Mouse (Mus musculus) brain, embryonic 18.5 days (tissue): Measurements from ENCODE around the gene Noto.
A peak's percentile ranks its signal among the peaks of the same experiment; 100 is the strongest.
"Not testable (repeated sequence)": the region's sequence is repeated elsewhere in the genome, so short reads cannot be mapped to it uniquely, and the experiment has no call there.

Source experiments
- DNase-seq: peaks from one replicate; pipeline ENCODE4 v3.0.0-alpha.2; 2012; ENCODE audit warnings: low read depth, low spot score

Gene Noto

DNA sequence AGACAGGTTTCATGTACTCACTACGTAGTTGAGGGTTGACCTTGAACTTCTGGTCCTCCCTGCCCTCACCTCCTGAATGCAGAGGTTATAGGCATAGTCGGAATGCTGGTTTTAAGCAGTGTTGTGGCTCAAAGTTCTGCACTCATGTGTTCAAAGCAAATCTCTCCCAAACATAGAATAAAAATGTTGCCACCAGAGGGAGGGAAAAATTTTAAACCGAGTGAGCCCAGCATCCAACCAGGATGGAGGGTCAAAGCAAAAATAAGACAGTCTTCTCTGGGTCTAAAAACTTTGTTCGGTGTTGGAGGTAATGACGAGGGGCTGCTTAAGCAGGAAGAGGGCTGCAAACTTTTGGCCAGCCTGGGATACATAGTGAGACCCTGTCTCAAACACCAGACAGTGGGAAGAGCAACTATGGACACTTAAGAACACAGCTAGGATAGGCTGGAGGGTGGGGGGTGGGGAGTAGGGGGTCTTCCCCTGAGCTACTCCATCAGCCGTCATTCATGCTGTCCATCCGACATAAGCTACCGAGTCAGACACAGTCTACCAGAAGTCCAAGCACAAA lies 7.7 kb downstream of the Noto start:
- DNase-seq: no peak

DNA sequence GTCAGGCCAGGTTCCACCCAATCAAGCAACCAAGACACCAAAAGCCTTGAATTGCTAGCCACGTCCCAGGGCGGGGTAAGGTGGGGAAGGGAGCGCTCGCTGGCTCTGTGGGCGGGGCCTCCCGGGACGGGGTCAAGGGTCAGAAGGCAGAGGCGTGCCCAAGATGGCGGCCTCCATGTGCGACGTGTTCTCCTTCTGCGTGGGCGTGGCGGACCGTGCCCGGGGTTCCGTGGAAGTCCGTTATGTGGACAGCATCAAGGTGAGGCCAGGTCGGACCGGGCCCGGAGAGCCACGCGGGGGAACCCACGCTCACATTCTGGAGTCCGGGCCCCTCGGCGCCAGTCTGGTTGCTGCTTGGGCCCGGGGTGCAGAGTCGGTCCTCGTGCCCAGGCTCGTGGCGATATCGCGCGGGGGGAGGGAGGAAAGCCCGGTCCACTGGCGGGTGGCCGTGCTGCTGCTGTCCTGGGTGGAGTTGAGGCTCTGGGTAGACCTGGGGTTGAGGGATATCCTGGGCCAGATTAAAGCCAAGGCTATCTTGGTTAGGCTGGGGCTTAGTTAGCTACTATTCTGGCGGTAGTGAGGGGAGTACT lies 8.3 kb downstream of the Noto start, which contains the start of gene Smyd5:
Gene Smyd5, plus strand, starts transcription at position 148 of the 590 bp plus-strand sequence.
- peak; percentile 20 for DNase-seq

DNA sequence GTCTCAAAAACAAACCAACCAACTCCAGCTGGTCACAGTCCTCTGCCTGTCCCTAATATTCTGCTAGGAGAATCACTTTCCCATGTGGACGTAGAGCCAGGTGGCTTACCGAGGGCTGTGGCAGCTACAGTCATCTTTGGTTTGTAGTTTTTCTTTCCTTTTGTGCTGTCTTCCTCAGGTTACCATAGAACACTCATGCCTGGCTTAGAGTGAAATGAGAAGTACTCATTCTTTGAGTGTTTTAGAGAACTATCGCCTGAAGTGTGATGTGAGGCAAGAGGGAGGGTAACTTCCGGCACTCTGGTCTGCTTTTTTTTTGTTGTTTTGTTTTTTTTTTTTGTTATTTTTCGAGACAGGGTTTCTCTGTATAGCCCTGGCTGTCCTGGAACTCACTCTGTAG lies 10.2 kb downstream of the Noto start:
- no peak for DNase-seq

DNA sequence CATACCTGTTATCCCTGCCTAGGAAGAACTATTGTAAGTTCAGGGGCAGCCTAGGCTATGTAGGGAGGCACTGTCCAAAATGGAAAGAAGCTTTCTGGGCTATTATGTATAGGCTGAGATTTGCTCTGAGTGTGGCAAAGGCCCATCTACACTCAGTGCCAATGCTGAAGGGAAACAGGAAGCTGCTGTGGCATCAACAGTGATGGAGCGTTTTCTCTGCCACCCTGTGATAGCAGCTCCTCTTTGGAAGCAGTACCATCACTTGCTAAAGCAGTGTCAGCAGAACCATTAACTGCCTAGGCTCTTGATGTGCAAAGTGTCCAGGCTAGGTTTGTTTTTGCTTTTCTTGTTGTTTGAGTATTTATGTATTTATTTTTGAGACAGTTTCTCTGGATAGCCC lies 12.5 kb downstream of the Noto start:
- no peak for DNase-seq

DNA sequence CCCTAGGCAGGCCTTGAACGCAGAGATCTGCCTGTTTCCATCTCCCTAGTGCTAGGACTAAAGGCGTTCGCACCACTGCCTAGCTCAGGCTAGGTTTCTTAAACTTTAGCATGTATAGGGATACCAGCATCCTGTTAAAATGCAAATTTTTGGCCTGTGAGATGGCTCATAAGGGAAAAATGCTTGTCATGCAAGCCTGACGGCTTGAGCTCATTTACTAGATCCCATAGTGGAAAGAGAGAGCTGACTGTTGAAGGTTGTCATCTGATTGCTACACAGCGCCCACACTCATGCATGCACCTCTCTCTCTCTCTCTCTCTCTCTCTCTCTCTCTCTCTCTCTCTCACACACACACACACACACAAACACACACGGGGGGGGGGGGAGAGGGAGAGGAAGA lies 12.9 kb downstream of the Noto start:
- no peak for DNase-seq

DNA sequence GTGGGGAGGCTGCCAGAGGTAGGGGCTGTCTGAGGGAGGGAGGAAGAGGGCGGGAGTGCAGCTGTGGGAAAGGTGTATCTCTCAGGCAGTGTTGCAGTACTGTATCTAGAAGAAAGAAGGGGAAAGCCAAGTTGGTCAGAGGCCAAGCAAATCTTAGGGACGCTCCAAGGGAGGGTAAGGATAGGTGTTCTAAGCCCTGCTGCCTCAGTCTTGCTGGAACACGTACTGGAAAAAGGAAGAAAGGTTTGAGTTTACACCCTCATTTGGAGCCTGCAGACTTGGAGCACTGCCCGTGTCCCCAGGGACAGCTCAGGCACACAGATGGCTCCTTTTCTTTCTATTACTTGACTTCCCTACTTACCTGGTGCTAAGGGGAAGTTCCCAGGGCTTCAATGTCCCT lies 17.5 kb downstream of the Noto start:
- DNase-seq: no peak

DNA sequence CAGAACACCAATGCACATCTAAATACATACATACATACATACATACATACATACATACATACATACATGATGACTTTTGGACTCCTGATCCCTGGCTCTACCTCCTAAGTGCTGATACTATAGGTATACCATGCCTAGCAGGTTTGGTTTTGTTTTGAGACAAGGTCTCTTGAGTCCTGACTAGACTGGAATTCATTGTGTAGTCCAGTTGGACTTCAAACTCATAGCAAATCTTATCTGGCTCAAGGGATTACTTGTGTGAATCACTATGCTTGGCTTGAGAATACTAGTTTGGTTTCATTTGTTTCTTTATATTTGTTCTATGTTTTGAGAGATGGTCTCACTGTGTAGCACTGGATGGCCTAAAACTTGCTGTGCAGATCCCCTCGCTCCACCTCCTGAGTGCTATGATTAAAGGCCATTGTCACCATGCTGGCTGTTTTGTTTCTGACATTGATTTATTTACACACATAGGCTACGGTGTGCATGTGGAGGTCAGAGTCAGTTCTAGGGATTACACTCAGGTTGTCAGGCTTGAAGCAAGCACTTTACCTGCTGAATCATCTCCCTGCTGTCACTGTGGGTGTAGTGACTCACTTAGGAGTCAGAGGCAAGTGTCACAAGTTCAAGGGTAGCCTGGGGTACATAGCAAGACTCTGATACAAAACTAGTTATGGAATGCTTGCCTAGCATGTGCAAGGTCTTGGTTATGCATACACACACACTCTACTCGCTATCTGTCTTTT lies 20.0 kb downstream of the Noto start:
- no peak for DNase-seq

DNA sequence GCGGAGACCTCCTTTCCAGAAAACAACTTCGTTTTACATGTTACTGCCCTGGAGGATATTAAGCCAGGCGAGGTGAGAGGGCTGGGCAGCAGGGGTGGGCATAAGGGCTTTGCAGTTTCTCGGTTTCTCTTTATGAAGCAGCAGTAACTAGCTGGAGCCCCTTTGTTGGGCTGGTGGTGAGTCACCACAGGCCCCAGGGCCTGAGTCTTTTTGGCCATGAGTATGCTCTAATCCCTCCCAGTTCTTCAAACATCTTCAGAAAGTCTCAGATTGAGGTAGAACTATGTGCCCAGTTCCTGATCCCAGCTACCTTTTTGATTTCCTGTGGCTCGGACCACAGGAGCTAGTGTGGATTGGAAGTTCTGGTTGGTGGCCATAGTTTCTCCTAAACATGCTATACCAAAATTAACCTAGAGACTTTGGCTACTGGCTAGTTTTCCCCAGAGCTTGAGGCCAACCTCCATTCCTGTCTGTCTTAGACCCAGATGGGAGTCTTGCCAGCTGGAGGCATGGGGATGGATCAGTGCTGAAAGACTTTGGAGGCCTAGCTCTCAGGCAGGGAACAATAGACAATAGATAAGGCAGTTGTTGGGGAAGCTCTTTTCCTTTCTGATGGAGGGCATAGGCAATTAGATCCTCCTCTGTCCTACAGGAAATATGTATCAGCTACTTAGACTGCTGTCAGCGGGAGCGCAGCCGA lies 20.7 kb downstream of the Noto start:
- DNase-seq: no peak

DNA sequence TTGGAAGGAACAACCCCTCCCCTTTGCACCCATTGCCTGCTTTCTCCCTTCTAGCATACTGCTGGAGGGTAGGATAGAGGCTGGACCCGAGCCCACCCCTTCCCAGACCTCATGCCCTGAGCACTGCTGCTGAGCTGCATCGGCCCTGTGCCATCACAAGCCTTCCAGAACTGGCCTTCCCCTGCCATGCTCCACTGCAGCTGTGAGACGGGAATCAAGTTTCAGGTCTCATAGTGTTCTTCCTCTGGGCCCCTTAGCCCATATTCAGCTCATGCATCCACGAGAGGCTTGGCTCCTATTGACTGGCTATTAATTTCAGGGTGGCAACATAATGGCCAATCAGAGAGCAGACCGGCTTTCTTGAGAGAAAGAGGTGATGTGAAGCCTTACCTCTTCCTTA lies 21.6 kb downstream of the Noto start:
- no peak for DNase-seq

DNA sequence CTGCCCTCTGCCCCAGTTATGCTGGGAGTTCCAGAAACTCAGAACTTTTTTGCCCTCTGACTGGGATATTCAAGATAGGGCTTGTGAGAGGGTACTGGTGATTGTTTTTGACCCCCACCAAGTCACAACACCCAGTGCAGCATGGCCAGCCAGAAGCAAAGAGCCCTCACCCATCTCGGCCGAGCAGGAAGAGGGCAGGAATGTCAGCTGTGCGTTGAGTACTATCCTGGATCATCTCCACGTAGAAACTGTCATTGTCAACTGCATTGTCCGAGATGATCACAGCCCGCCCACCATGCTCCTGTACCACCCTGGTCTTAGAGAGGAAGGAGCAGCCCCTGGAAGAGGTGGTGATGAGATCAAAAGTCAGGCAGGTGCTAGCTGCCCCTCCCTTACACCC lies 23.7 kb downstream of the Noto start:
- DNase-seq: no peak

DNA sequence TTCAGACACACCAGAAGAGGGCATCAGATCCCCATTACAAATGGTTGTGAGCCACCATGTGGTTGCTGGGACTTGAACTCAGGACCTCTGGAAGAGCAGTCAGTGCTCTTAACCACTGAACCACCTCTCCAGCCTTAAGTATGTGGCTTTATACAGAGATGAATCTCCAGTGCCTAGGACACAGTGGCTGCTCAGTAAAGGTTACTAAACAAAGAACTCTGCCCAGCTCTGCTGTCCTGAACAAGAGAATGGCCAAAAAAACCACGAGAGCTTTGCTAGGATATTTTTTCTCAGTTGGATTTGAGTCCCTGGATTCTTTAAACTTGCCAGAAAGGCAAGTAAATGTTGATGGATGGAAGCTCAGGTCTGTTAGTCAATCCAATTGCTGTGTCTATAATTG lies 26.5 kb downstream of the Noto start:
- not testable (repeated sequence) for DNase-seq

DNA sequence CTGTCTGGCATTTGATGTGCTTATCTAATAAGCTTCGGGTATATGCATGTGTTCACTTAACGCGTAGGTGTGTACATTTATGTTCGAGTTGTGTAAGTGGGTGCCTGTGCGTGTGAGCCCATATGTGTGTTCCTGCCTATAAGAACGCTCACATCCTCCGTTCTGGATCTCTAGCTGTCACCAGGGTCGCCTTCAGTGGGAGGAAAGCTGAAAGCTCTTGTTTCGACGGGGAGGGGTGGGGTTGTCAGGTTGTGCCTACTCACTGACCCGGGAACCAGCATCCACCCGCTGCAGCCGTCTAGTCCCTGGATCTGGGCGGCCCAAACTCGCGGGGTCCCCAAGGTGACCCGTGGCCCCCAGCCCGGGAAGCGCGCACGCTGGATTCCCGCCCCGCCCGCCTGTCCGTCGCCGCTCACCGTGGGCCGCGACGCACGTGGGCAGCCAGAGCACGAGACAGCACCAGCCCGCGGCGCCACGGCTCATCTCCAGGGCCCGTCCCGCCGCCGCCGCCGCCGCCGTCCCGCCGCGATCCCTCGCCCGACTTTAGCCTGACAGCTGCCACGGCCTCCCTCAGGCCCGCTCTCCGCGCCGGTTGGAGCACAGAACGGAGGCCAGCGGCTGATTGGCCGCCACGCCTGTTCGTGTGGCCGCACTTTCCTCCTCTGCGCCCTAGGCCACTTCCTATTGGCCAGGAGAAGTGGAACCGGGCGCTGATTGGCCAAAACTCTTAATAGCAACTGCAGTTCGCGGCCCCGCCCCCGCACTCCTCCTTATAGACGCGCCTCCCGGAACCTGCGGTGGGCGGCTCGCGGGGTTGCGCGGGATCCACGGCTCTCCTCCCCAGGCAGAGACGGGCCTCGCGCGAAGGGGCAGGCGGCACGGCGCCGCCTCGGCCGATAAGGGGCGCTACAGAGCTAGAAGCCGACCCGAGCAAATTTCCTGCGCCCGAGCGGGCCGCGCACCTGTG lies 27.3 kb downstream of the Noto start, which contains the start of gene Cct7:
Gene Cct7, plus strand, starts transcription at position 818 of the 967 bp plus-strand sequence.
- peak; percentile 97 for DNase-seq

DNA sequence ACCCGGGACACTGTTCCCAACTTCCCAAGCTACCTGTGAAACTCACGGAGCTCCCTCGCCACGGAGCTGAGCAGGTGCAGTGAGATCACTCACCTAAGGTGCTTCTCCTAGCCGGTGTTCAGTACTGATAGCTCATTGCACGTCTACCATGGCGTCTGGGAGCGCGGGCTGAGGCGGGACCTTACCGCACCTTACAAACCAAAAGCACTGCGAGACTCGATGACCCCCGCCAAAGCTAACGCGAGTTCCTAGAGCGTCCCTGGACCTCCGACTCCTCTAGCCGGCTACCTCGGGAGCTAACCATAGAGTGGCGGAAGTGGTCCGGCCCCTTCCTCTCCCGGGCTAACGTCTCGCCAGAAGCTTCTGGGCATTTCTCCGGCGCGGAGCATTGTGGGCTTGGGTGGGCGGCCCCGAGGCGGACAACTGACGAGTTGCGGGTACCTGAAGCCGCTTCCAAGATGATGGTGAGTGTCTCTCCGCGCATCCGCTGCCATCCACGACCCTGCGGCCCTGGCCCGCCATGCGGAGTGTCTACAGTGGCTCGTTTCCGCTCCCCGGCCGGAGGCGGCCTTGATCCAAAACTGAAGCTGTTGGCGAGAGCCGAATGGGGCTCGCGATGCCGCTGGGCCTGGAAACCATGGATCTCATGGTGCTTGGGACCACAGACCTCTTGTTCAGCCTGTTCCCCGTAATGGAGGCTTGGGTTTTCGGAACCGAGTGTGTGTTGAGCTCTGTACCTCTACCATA lies 28.2 kb downstream of the Noto start, which contains the start of gene Pradc1:
Gene Pradc1, minus strand, starts transcription at position 307 of the 747 bp plus-strand sequence.
- DNase-seq: peak; percentile 99

DNA sequence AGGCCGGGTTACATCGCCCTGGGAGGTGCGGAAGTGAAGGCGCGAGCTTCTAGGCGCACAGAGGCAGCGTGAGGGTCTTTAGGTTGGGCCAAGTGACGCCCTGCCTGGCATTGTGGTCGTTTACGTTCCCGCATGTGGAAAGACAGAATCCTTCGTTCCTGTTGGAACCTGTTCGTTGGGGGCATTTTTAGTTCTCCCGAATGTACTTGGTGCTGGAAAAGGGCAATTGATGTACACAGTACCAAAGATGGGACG lies 28.7 kb downstream of the Noto start:
- no peak for DNase-seq

DNA sequence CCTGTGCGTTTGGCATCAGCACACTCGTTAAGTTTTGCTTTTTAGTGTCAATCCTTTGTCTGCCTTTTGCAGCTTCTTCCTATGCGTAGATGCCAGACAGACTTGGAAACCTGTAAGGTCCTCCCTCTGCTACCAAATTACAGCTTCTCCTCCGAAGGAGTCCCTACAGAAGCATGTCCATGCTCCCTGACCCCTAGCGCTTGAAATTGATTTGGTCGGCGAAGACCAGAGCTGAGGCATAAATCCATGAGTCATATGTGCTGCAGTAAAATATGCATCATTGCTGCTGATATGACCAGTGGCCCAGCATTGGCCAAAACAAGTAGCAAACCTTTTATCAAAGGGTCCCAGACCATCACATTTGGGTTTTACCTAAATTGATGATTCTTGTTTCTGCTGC lies 29.1 kb downstream of the Noto start:
- no peak for DNase-seq

DNA sequence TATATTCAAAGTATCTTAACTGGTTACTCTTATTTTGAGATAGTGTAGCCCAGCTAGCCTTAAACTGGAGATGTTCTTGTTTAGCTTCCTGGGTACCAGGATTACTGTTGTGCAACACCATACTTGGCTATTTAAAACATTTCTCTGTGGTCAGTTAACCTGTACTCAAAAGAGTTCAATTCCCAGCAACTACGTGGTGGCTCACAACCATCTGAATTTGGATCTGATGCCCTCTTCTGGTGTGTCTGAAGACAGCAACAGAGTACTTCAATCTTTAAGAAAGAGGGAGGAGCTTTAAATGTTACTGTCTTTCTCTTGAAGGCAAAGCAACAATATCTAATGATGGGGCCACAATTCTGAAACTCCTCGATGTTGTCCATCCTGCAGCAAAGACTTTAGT lies 35.9 kb downstream of the Noto start:
- no peak for DNase-seq

DNA sequence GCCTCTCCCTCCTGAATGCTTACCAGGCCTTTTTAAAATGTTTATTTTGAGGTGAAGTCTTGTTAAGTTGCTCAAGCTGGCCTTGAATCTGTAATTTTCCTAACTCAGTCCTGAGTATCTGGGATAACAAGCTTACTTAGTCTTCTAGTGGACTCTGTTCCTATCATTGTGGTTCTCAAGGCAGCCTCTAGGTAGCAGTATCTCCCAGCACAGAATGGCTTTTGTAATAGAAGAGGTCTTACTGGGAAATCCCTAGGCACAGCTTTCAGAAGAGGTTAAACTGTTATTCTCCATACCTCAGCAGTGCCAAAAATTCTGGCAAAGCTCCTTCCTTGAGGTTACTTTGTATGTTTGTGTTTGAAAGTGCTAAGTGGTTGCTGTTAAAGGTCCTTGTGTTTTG lies 41.7 kb downstream of the Noto start:
- DNase-seq: no peak

DNA sequence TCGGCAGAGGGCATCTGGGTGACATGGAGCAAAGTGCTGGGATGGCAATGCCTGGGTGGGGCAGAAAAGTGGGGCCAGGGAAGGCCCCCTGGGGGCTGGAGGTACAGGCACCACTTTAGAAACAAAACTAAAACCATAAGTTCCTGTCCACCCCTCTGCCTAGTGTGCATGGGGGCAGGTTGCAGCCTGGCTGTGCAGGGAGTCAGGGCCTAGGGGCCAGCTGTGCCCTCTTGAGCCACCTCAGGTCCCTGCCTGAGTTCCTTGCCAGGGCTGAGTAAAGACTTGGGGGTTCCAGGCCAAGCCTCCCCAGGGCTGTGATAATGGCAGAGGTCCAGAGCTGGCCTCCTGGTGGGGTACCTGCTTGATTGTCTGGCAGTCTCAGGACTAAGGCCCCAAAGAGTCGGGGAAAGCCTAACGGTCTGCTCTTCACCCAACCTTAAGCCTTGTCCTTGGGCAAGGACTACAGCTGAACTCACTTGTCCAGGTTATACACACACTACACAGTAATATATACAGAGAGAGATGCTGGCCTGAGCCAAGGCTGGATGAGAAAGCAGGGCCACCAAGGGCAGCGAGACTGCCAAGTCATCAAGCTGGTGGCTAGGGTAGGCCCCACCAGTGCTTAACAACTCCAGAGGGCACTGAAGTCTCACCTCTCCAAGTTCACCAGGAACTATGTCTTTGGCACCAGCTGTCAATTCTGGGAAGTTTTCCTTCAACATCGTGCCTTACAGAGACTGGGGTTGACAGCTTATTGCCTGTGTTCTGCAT lies 46.2 kb downstream of the Noto start:
- DNase-seq: no peak

DNA sequence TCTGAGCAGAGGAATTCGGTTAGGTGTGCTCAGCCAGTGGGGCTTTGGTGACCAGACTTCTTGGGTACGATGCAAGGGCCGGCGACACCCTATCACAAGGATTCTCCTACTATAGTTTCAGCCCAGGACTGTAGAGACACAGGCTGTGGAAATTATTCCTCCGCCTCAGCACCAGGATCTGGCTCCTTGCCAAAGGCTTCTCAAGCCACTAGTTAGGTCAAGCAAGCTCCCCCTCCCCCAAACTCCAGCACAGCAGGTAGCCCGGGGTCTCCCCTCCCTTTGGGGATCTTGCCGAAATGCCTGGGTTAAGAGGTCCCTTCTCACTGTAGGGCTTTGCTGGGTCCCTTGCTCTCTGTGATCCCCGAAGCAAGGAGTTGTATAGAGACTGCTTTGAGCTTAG lies 48.3 kb downstream of the Noto start:
- DNase-seq: no peak

DNA sequence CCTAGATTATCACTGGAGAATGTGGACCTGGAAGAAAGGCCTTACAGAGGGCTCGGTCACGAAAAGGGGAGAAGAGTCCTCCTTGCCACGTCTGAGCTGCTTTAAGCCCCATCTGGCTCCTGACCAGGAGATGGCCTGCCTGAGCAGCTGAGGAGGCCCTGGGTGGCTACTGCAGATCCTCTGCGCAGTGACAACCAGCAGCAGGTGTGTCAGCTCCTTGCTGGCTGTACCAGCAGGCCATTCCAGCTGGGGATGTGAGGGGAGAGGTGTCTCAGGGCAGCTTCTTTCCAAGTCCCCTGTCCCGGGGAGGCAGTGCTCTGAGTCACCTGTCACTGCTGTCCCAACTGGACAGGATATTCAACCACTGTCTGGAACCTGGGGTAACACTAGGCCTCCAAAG lies 48.9 kb downstream of the Noto start:
- no peak for DNase-seq
